Mouse (Mus musculus) C2C12 (cell line): Measurements from ENCODE around the gene Spsb2. TPM values are rescaled to one million over a fixed set of nuclear protein-coding genes. Genes with fewer than 3 reads are reported as not detected.

ENCODE experiments used
- H3K27me3 ChIP-seq: one replicate; pipeline ENCODE4 v1.6.1; 2011; ENCODE audit not compliant: control insufficient read depth, insufficient read depth, insufficient read length
- H3K36me3 ChIP-seq: one replicate; pipeline ENCODE4 v1.6.1; 2011; ENCODE audit not compliant: control insufficient read depth, insufficient read depth
- H3K4me3 ChIP-seq: one replicate; pipeline ENCODE4 v1.5.1; 2011; ENCODE audit warnings: mild to moderate bottlenecking, control low read depth; ENCODE audit not compliant: poor library complexity, insufficient read depth, severe bottlenecking
- H3K79me2 ChIP-seq: one replicate; pipeline ENCODE4 v1.6.1; 2011; ENCODE audit not compliant: control insufficient read depth, insufficient read depth
- H3K79me3 ChIP-seq: one replicate; pipeline ENCODE4 v1.6.1; 2011; ENCODE audit warnings: low read depth, control low read depth
- H3ac ChIP-seq: one replicate; pipeline ENCODE3; 2011; ENCODE audit warnings: low read depth; ENCODE audit not compliant: control insufficient read depth, insufficient read length
- CEBPB ChIP-seq: IDR thresholded peaks from one replicate; pipeline ENCODE4 v1.6.1; 2011; ENCODE audit warnings: low read depth, mild to moderate bottlenecking, control low read depth, moderate library complexity
- CTCF ChIP-seq: IDR thresholded peaks from one replicate; pipeline ENCODE4 v1.5.1; 2011; ENCODE audit not compliant: control insufficient read depth, insufficient read depth, insufficient read length
- FOSL1 ChIP-seq: IDR thresholded peaks from one replicate; pipeline ENCODE4 v1.8.0; 2011; ENCODE audit warnings: mild to moderate bottlenecking, low read length; ENCODE audit not compliant: poor library complexity, insufficient read depth, severe bottlenecking
- MAX ChIP-seq: IDR thresholded peaks from one replicate; pipeline ENCODE4 v1.6.1; 2011; ENCODE audit warnings: mild to moderate bottlenecking, control low read depth
- MYOD1 ChIP-seq: IDR thresholded peaks from one replicate; pipeline ENCODE4 v1.6.1; 2011; ENCODE audit warnings: low read depth; ENCODE audit not compliant: control insufficient read depth, insufficient read length
- MYOG ChIP-seq: IDR thresholded peaks from one replicate; pipeline ENCODE4 v1.6.1; 2011; ENCODE audit not compliant: control insufficient read depth, insufficient read length; ENCODE audit errors: extremely low read depth
- USF1 ChIP-seq: IDR thresholded peaks from one replicate; pipeline ENCODE4 v1.6.1; 2011; ENCODE audit warnings: low read depth, mild to moderate bottlenecking, control low read depth, moderate library complexity
- long read RNA-seq, 2 experiments: library from polyadenylated mRNA; unstranded; transcript quantifications; one replicate each; pipeline ENCODE4 v2.0.0; 2019 to 2020
- polyA plus RNA-seq: library from polyadenylated mRNA; unstranded; fragments of >200 nt; fragmentation: generic; extraction: Trizol; gene quantifications from one replicate; pipeline ENCODE4 v1.2.1, GENCODE M21; 2012; ENCODE audit warnings: missing spikeins

Spsb2 gene
- 24.8 TPM for polyA plus RNA-seq
- long read RNA-seq, experiment 1, transcript Spsb2-201 (3 exons, 1,213 nt), result minor isoform, 5 of 44 reads
- long read RNA-seq, experiment 1, transcript Spsb2-202 (3 exons, 1,219 nt), result major isoform, 12 of 44 reads
- long read RNA-seq, experiment 1, partial matches to known transcripts, result 10 of 44 reads
- long read RNA-seq, experiment 1, other reads (novel, unspliced or antisense), result 16 of 44 reads
- long read RNA-seq, experiment 2, transcript Spsb2-202 (3 exons, 1,219 nt), result major isoform, 5 of 12 reads
- long read RNA-seq, experiment 2, partial matches to known transcripts, result 1 of 12 reads
- long read RNA-seq, experiment 2, other reads (novel, unspliced or antisense), result 4 of 12 reads

GRCm38 (mm10) chr6:124808358-124809012 is at the start of gene Spsb2:
TSS of gene Spsb2 (plus strand) at chr6:124808661.
- Histone ChIP-seq H3K27me3 (no peaks in the 10 kb centered on the region), H3ac (peak within 1 kb of the TSS; percentile 66), H3K36me3 (peaks cover 32% of the 10 kb centered on the region), H3K4me3 (peak within 1 kb of the TSS; percentile 49), H3K79me2 (peaks cover 33% of the 10 kb centered on the region), H3K79me3 (peaks cover 29% of the 10 kb centered on the region)
- TF ChIP-seq MYOD1, result peak; percentile 48
- peak; percentile 40 for TF ChIP-seq MAX
- no peak for TF ChIP-seq MYOG

- Histone ChIP-seq H3K79me2 (peaks cover 32% of the 10 kb centered on the region), H3K79me3 (peaks cover 23% of the 10 kb centered on the region), H3K4me3 (no peak overlapping the region), H3ac (no peak overlapping the region), H3K27me3 (no peaks in the 10 kb centered on the region), H3K36me3 (peaks cover 5% of the 10 kb centered on the region)
- TF ChIP-seq USF1 (no peak), MAX (no peak), CTCF (no peak), CEBPB (no peak), FOSL1 (no peak), MYOD1 (no peak), MYOG (no peak)
Observed at GRCm38 (mm10) chr6:124758849-124759232, 49.6 kb upstream of the Spsb2 start.

GRCm38 (mm10) chr6:124759259-124759658 is 49.2 kb upstream of the Spsb2 start:
- H3K27me3 ChIP-seq, result no peaks in the 10 kb centered on the region
- peak overlapping the region; percentile 20 for H3ac ChIP-seq
- H3K36me3 ChIP-seq, result peaks cover 4% of the 10 kb centered on the region
- TF ChIP-seq FOSL1 (no peak), CTCF (peak; percentile 87), CEBPB (no peak), USF1 (no peak)
- peaks cover 19% of the 10 kb centered on the region for H3K79me3 ChIP-seq
- peaks cover 28% of the 10 kb centered on the region for H3K79me2 ChIP-seq
- no peak overlapping the region for H3K4me3 ChIP-seq

- no peaks in the 10 kb centered on the region for H3K36me3 ChIP-seq
- TF ChIP-seq MYOD1 (no peak), USF1 (no peak), MYOG (no peak), CTCF (no peak), FOSL1 (no peak), MAX (no peak), CEBPB (no peak)
- H3ac ChIP-seq, result no peak overlapping the region
- no peaks in the 10 kb centered on the region for H3K79me3 ChIP-seq
- H3K27me3 ChIP-seq, result no peaks in the 10 kb centered on the region
- no peak overlapping the region for H3K4me3 ChIP-seq
- no peaks in the 10 kb centered on the region for H3K79me2 ChIP-seq
Observed at GRCm38 (mm10) chr6:124765951-124766350, 42.5 kb upstream of the Spsb2 start.

GRCm38 (mm10) chr6:124767536-124767919 is 40.9 kb upstream of the Spsb2 start:
- Histone ChIP-seq H3K27me3 (no peaks in the 10 kb centered on the region), H3K4me3 (no peak overlapping the region), H3ac (no peak overlapping the region), H3K36me3 (no peaks in the 10 kb centered on the region), H3K79me2 (no peaks in the 10 kb centered on the region), H3K79me3 (no peaks in the 10 kb centered on the region)
- TF ChIP-seq MYOD1 (no peak), FOSL1 (no peak), MAX (no peak), CTCF (no peak), MYOG (no peak), CEBPB (no peak), USF1 (no peak)
